Mouse (Mus musculus) cerebellum, postnatal 36 days (tissue): ENCODE results near the gene Il17c.

Source experiments
- DNase-seq, 2 experiments: peaks; one replicate each; pipeline ENCODE4 v3.0.0; 2021 to 2022; ENCODE audit warnings: mixed read lengths in 2 of 2

Il17c gene

DNA sequence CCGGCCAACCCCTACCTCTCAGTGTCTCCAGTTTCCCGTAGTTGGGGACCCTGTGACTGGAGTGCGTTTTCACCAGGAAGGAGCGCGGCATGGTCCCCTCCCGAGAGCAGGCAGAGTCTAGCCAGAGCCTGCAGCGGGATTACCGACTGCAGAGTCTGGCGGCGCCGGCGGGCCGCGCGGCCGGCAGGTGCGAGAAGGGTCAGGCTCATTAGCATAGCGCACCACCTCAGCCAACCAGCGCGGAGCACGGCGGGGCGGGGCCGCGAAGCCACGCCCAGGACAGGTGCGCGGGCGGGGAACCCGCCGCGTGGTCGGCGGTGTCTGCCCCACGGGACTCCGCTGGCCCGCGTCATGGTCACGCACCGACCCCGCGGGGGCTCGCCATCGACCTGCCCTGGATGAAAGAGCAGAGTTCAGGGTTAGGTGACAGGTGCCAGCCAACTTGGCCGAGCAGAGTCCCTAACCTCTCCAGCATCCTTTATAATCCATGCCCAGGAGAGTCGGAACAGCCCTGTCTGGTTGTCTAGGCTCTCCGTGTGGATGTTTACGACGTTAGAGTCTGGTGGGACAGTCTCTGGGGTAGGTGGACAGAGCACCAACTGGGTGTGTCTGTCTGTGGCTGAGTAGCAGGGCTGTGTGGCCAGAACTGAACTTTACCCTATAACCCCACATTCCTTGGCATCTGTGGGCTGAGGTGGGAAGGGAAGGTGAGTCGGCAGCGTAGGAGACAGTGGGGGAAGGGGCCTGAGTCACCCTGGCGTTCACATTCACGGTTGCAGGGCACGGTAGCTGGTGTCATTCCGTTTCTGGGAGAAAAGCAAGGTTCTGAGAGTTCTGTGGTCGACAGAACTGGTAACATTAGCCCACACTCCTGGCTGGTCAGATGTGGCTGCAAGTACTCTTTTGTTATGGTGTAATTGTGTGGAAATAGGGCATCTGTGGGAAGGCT is 39.0 kb downstream of the Il17c start, which contains the start of gene Snai3:
TSS of gene Snai3 (minus strand) at position 210 of the 949 bp plus-strand sequence.
- DNase-seq: peak; percentile 60 to 70

GRCm38 (mm10) chr8:122461473-122462148 is 39.8 kb downstream of the Il17c start:
- no peak for DNase-seq

DNA sequence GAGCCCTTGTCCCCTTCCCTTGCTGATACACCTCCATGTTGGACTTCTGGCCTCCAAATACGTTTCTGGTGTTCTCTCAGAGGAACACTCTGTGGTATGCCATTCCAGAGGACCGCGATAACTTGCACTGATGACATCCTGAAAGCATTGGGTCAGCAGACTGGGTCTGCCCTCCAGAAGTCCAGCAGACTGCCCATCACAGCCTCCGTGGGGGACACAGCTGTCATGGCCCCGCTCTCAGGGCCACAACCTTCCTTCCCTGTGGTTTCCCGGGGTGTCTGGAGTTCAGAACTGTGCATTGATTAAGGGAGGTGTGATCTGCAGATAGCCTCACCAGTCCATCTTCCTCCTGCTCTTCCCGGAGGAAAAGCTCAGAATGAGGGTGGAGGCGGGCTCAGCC is 40.7 kb downstream of the Il17c start:
- DNase-seq: no peak

DNA sequence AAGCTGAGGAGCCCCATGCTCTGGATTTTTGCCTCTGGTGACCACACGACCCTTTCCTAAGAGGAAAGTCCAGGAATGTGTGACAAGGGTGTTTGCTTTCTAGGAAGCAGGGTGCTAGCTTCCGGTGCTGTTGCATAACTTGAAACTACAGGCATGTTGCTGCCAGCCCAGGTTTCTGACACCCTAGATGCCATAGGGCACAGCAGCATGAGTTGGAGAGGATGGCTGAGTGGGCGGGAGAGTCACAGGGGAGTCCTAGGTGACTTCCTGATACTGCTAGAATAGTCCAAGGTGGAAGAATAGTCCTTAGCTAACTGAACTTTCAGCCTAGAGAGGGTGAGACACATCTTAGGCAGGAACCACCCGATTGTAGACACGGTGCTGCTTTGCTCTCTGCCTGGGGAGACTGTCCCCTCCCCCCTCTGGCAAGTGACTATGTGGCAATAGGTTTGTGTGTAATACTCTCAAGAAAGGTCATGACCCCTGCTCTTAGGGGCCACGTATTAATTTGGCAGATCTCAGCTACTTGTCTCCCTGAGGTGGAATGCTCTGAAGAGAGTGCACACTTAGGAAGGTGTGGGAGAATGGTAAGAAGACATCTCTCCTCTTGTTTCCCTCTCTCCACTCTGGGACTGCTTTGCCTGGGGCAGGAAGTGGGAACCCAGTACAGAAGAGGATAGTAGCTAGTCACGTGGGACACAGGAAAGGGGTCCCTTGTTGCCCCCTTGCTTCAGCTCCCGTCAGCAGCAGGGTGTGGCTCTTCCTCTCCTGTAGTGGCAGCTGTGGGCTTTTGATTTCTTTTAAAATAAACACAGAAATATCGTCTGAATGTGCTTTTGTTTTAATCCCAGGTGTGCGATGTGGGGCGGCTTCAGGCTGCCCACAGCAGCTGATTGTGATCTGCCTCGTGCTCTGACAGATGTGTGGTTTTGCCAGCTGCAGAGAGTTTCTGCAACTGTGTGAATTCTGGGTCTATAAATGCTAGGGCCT is 42.1 kb downstream of the Il17c start:
- no peak for DNase-seq

GRCm38 (mm10) chr8:122464985-122465384 is 43.2 kb downstream of the Il17c start:
- no peak for DNase-seq

DNA sequence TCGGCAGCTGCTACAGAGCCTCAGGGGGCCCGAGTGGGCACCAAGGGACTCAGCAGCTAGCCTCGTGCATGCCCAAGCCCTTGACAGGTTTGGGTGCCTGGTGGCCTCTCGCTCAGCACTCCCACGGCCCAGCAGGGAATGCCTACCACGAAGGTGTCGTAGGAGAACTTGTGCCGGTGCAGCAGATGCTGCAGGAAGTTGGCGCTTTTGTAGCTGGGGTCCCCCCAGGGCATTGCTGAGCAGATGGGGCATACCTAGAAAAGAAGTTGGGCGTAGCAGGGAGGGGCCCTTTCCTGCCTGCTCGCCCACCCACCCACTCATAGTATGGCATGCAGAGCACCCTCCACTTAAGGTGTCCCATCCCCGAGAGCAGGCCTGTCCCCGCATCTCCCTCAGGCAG is 46.0 kb downstream of the Il17c start:
- DNase-seq: no peak

DNA sequence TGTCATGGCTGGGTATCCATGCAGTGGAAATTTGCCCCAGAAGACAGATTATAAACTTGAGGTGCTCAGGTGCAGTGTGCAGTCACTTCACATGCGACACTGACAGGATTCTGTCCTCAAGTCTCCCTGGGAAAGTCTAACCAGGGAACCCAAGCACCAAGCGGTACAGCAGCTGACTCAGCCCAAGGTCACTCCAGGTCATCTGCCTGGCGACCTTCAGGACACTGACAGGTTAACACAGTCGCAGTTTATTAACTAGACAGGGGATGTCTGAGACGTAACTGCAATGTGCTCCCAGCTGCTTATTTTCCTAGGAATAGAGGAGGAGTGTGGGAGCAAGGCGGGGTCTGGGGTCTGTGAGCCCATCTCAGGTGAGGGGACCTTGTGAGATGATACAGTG is 47.6 kb downstream of the Il17c start:
- no peak for DNase-seq

GRCm38 (mm10) chr8:122469965-122470364 is 48.1 kb downstream of the Il17c start:
- DNase-seq: no peak

DNA sequence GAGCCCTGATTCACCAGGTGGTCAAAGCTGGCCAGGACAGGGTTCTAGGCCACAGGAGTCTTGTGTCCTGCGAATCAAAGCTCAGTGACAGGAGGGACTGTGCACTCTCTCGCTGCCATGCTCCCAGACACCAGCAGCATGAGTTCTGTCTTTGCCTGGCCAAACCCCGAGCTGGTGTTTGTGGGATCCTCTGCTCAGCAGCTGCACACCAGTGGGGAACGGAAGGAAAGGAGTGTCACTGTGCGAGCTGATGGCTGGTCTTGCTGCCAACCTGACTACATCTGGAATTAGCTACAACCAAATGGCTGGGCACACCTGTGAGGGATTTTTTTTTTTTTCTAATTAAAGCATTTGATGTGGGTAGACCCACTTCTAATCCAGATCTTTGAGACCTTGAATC is 48.9 kb downstream of the Il17c start:
- no peak for DNase-seq
